Mouse (Mus musculus): Measurements from ENCODE around the gene Adora2b. TPM values are rescaled to one million over a fixed set of nuclear protein-coding genes. Genes with fewer than 3 reads are reported as not detected.
"Not testable (repeated sequence)": the region's sequence is repeated elsewhere in the genome, so short reads cannot be mapped to it uniquely, and the experiment has no call there.

The Adora2b gene
- polyA plus RNA-seq, 1 experiment from 2014 or later, result 2.9 TPM

DNA sequence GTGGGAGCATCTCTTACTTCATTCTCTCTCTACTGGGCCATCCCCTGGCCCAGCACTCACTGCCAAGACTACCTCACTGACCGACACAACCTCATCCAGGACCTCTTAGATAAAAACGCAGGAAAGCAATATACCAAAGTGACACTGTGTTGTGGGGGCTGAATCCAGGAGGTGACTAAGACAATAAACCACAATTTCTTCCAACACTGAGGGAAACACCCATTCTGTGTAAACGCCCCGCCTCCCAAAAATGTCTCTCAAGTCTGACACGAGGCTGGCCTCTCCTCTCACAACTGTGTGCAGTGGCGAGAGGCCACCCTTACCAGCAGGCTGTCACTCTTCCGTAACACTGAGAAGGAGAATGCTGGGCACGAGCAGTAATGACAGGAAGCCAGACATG is 19.6 kb downstream of the Adora2b start:
- Histone ChIP-seq H3K27me3 (replicated peaks) (no peaks in the 10 kb centered on the region), H3K27ac (no peak overlapping the region), H3K9me3 (no peaks in the 10 kb centered on the region), H3K4me1 (peaks cover 15% of the 10 kb centered on the region), H3K36me3 (replicated peaks) (no peaks in the 10 kb centered on the region), H3K4me3 (no peak overlapping the region), H3K4me2 (no peak overlapping the region), H3K9ac (no peak overlapping the region)
- WGBS, result 76% methylated on average over 8 of the region's 8 CpGs
- ATAC-seq (replicated peaks), result no peak

DNA sequence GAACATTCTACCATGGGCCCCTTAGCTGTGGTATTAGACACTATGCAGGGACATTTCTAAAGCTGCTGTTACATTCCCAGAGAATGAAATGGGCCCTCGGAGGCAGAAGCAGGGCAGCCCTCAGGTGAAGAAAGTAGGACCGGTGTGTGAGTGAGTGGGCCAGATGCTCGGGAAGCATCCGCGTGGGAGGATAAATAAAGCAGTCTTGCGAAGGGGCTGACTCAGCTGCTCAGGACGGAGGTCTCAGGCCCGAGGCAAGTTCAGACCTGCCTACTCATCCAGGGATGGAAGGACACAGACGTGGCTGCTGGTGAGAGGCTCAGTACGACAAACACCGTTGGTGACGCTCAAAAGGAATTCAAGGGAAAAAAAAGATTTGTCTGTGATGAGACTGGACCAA is 20.3 kb downstream of the Adora2b start:
- no peak overlapping the region for H3K9ac ChIP-seq
- H3K4me3 ChIP-seq, result no peak overlapping the region
- no peaks in the 10 kb centered on the region for H3K9me3 ChIP-seq
- peaks cover 15% of the 10 kb centered on the region for H3K4me1 ChIP-seq
- no peak overlapping the region for H3K27ac ChIP-seq
- H3K4me2 ChIP-seq, result no peak overlapping the region
- no peaks in the 10 kb centered on the region for H3K36me3 ChIP-seq (replicated peaks)
- WGBS, result 80% methylated on average over 12 of the region's 12 CpGs
- no peaks in the 10 kb centered on the region for H3K27me3 ChIP-seq (replicated peaks)
- ATAC-seq (replicated peaks), result no peak

DNA sequence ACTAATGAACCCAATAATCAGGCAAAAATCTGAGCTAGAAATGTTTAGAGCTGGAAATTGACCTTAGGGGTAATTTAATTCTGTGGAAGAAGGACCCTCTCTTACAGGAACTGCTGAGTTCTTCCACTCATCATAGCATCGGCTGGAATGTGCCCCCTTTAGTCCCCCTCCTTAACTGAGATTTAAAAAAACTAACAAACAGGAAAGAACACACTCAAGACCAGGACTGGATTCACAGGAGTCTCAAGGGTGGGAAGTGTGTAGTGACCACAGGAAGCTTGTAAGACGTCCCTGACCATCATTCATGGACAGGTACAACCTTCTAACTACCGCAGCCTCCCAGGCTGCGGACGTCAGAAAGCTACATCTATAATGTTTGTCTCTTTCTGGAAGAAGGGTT is 22.1 kb downstream of the Adora2b start:
- Histone ChIP-seq H3K27ac (no peak overlapping the region), H3K9me3 (no peaks in the 10 kb centered on the region), H3K4me2 (no peak overlapping the region), H3K9ac (no peak overlapping the region), H3K27me3 (replicated peaks) (no peaks in the 10 kb centered on the region), H3K4me3 (no peak overlapping the region), H3K4me1 (peaks cover 15% of the 10 kb centered on the region), H3K36me3 (replicated peaks) (no peaks in the 10 kb centered on the region)
- no peak for ATAC-seq (replicated peaks)
- 61% methylated on average over 5 of the region's 5 CpGs for WGBS

DNA sequence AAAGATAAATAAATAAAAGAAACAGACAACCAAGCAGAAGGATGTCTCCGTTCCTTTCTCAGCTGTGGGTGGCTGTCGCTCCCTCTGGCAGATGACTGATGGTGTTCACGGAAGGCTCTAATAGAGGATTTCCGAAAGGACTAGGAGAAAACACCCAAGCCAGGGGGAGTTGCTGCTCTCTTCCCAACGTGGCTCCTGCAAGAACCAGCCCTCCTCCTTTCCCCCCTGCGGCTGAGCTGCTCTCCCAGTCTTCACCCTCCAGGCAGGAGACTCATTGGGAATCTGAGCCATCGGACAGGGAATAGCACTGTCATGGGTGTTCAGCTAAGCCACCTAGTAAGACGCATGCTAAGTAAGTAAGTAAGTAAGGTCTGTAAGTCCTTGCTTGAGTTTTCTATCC is 28.3 kb downstream of the Adora2b start:
- Histone ChIP-seq H3K27me3 (replicated peaks) (no peaks in the 10 kb centered on the region), H3K36me3 (replicated peaks) (no peaks in the 10 kb centered on the region), H3K27ac (no peak overlapping the region), H3K4me1 (peaks cover 3% of the 10 kb centered on the region), H3K4me2 (no peak overlapping the region), H3K9ac (no peak overlapping the region), H3K4me3 (no peak overlapping the region), H3K9me3 (no peaks in the 10 kb centered on the region)
- WGBS, result 65% methylated on average over 8 of the region's 8 CpGs
- ATAC-seq (replicated peaks), result no peak

DNA sequence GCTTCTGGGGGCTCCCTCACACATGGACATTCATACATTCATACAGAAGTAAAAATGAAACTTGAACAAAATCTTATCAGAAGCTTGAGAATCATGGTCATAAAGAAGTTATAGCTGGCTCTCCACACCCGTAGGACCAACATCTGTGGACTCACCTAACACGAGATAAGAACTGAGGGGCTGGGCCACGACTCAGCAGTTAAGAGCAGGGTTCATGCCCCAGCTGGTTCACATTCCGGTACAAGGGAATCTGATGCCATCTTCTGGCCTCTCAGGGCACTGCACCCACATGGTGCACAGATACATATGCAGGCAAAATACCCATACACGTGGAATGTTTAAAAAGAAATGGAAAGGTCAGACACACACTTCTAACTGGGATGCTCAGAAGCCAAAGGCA is 29.2 kb downstream of the Adora2b start:
- no peak for ATAC-seq (replicated peaks)
- no peak overlapping the region for H3K27ac ChIP-seq
- no peak overlapping the region for H3K9ac ChIP-seq
- no peaks in the 10 kb centered on the region for H3K9me3 ChIP-seq
- no peaks in the 10 kb centered on the region for H3K36me3 ChIP-seq (replicated peaks)
- H3K4me2 ChIP-seq, result no peak overlapping the region
- no peak overlapping the region for H3K4me3 ChIP-seq
- H3K4me1 ChIP-seq, result peaks cover 12% of the 10 kb centered on the region
- WGBS, result 22% methylated on average over 5 of the region's 5 CpGs
- no peaks in the 10 kb centered on the region for H3K27me3 ChIP-seq (replicated peaks)

DNA sequence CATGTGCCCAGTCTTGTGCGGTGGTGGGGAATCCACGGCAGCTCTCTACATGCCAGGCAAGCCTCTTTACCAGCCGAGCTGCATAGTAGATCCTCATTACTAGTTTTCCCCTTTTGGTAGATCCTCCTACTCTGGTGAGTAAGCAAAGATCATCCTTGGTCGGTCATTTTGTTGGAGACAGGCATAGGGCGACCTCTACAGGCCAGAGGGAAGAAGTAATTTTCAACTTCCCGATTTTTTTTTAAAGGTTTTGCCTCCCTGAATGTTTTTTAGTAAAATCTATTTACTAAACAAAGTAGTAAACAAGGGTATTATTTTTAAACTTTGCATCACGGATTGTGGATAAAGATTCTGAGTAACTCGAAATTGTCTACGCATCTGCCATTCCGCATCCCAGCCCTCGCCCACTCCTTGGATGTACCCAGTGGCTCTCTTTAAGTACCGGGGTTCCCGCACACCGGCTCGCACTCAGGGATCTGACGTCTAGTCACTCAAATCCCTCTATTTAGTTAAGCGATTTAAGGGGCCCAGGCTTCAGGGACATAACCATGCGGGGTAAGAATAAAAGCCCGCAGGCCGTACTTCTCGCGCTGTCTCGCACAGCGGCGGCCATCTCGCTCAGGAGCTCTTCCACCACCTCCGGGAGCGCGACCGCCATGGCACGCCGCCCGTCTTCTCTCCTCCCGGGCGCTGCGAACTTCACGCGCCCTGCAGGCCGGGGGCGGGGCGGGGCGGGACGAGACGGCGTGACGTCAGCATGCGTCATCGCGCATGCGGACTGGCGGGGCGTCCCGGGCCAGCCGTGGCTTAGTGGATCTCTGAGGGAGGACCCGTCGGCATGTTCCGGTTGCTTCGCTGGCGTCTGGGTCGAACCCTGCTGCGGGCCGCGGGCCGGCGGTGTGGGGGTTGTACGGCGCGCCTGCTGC is 32.2 kb downstream of the Adora2b start, which contains the start of the genes Zswim7 and Ttc19:
TSS of gene Zswim7 (minus strand) at position 701 of the 926 bp plus-strand sequence.
TSS of gene Ttc19 (plus strand) at position 799 of the 926 bp plus-strand sequence.
- H3K36me3 ChIP-seq (replicated peaks), result peaks cover 12% of the 10 kb centered on the region; the same call in 1 of the 2 replicates
- WGBS, result under 1% methylated on average over 66 of the region's 68 CpGs
- peak within 1 kb of the TSS; percentile 94 for H3K9ac ChIP-seq
- H3K4me2 ChIP-seq, result peak within 1 kb of the TSS; percentile 76
- peak within 1 kb of the TSS; percentile 93 for H3K4me3 ChIP-seq
- H3K9me3 ChIP-seq, result no peaks in the 10 kb centered on the region
- peak; percentile 98 for ATAC-seq (replicated peaks)
- peaks cover 12% of the 10 kb centered on the region for H3K4me1 ChIP-seq
- peak within 1 kb of the TSS; percentile 94 for H3K27ac ChIP-seq
- H3K27me3 ChIP-seq (replicated peaks), result no peaks in the 10 kb centered on the region

DNA sequence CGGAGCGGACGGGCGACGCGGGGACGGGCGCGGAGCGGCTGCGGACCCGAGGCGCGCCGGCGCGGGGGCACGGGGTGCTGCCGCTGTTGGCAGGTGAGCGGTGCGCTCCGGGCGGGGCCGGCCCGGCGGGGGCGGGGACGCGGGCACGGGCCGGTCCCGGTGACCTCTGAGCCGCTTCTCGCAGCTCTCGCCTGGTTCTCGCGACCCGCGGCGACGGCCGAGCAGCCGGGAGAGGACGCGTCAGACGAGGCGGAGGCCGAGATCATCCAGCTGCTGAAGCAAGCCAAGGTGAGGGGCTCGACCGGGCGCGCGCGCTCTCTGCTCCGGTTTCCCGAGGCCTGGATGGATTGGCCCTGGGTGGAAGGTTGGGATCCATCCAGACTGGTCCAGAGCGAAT is 32.8 kb downstream of the Adora2b start:
- H3K4me1 ChIP-seq, result peaks cover 12% of the 10 kb centered on the region
- peak overlapping the region; percentile 93 for H3K4me3 ChIP-seq
- H3K27ac ChIP-seq, result peak overlapping the region; percentile 94
- no peaks in the 10 kb centered on the region for H3K9me3 ChIP-seq
- H3K9ac ChIP-seq, result peak overlapping the region; percentile 94
- H3K36me3 ChIP-seq (replicated peaks), result peaks cover 15% of the 10 kb centered on the region; the same call in 1 of the 2 replicates
- peak; percentile 78 for ATAC-seq (replicated peaks)
- no peaks in the 10 kb centered on the region for H3K27me3 ChIP-seq (replicated peaks)
- under 1% methylated on average over 55 of the region's 57 CpGs for WGBS
- peak overlapping the region; percentile 76 for H3K4me2 ChIP-seq

DNA sequence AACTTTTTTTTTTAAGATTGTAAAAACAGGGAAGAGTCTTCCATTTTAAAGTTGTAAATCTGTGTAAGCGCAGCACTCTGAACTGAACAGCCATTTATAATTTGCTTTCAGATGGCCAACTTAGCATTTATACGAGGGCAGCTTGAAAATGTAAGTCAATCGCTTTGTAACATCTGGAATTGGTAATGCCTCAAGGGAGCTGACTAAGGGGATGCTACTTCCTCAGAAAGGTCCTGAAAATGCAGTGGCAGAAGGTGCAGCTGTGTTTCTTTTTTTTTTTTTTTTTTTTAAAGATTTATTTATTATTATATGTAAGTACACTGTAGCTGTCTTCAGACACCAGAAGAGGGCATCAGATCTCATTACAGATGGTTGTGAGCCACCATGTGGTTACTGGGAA is 35.2 kb downstream of the Adora2b start:
- ATAC-seq (replicated peaks); H3K4me2 ChIP-seq; H3K9me3 ChIP-seq; H3K27me3 ChIP-seq (replicated peaks); H3K9ac ChIP-seq; H3K4me3 ChIP-seq; H3K27ac ChIP-seq: not testable (repeated sequence)
- 88% methylated on average over 3 of the region's 3 CpGs for WGBS
- H3K4me1 ChIP-seq, result peaks cover 12% of the 10 kb centered on the region
- peaks cover 15% of the 10 kb centered on the region; the same call in 1 of the 2 replicates for H3K36me3 ChIP-seq (replicated peaks)

DNA sequence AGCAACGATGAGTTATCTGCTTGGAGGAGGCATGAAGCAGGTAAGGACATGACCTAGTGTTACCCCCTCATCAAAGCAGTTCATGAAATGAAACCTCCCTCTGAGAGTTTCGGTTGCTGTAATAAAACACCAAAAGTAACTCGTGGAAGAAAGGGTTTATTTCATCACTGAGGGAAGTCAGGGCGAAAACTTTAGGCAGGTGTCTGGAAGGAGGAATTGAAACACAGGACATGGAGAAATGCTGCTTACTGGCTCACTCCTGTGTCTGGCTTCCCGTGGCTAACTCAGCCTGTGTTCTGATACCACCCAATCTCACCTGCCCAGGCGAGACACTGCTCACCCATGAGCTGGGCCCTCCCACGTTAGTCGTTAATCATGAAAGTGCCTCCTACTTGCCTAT is 36.2 kb downstream of the Adora2b start:
- H3K27ac ChIP-seq, result no peak overlapping the region
- no peaks in the 10 kb centered on the region for H3K27me3 ChIP-seq (replicated peaks)
- no peak overlapping the region for H3K4me3 ChIP-seq
- 92% methylated on average over 8 of the region's 8 CpGs for WGBS
- peaks cover 19% of the 10 kb centered on the region; the same call in 1 of the 2 replicates for H3K36me3 ChIP-seq (replicated peaks)
- no peak for ATAC-seq (replicated peaks)
- peaks cover 12% of the 10 kb centered on the region for H3K4me1 ChIP-seq
- H3K4me2 ChIP-seq, result no peak overlapping the region
- no peak overlapping the region for H3K9ac ChIP-seq
- no peaks in the 10 kb centered on the region for H3K9me3 ChIP-seq

DNA sequence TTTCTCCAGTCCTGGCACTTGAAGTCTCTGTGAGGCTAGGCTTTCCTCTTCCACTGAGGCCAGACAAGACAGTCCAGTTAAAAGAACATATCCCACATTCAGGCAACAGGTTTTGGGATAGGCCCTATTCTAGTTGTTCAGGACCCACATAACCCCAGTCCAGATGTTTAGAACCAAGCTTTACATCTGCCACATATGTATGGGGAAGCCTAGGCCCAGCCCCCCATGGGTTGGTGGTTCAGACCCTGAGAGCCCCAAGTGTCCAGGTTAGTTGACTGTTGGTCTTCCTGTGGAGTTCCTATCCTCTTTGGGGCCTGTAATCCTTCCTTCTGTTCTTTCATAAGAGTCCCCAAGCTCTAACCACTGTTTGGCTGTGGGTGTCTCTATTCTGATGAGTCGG is 38.9 kb downstream of the Adora2b start:
- no peaks in the 10 kb centered on the region for H3K9me3 ChIP-seq
- H3K27ac ChIP-seq, result no peak overlapping the region
- no peak overlapping the region for H3K9ac ChIP-seq
- ATAC-seq (replicated peaks), result no peak
- peaks cover 22% of the 10 kb centered on the region; the same call in 1 of the 2 replicates for H3K36me3 ChIP-seq (replicated peaks)
- no peaks in the 10 kb centered on the region for H3K27me3 ChIP-seq (replicated peaks)
- no peak overlapping the region for H3K4me3 ChIP-seq
- no peak overlapping the region for H3K4me2 ChIP-seq
- 87% methylated on average over 1 of the region's 1 CpGs for WGBS
- H3K4me1 ChIP-seq, result peaks cover 3% of the 10 kb centered on the region; the same call in 1 of the 2 replicates

DNA sequence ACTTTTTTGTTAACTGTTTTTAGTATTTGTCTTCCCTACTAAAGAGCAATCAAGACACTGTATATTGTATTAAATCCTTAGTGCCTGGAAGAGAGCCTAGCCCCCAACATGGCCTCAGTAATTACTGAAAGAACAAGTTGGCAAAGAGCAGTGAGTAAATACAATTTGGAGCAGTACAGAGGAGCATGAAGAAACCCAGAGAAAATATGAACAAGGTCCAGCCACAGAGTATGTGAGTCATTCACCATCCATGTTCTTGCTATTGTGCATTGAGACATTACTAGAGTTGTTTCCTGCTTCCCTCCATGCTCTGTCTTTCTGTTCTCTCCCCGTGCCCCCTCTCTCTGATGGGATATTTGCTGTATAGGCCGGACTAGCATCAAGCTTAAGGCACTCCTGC is 45.3 kb downstream of the Adora2b start:
- Histone ChIP-seq H3K4me3 (no peak overlapping the region), H3K27ac (no peak overlapping the region), H3K4me2 (no peak overlapping the region), H3K9me3 (no peaks in the 10 kb centered on the region), H3K27me3 (replicated peaks) (no peaks in the 10 kb centered on the region), H3K4me1 (no peaks in the 10 kb centered on the region), H3K9ac (no peak overlapping the region), H3K36me3 (replicated peaks) (0 out of 2 replicates have a peak, but pooled peaks cover 14% of the 10 kb centered on the region)
- WGBS, result 94% methylated on average over 2 of the region's 2 CpGs
- ATAC-seq (replicated peaks), result no peak

DNA sequence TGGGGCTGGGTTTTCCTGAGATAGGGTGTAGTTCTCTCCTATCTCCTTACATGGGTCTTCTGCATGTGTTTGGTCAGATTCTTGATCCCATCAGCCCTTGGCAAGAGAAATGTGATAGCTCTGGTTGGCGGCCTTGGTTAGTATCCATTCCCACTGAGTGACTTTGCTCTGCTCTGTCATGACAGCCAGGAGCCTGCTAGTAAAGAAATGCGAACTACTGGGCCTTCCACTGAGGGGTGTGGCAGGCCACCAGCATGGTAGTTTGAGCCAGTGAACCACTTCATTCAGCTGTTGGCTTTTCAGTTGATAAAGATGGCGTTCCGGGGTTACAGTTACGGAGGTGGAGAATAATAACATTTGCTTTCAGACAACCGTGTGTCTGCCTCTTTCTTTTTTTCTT is 50.1 kb downstream of the Adora2b start:
- H3K27ac ChIP-seq, result no peak overlapping the region
- H3K36me3 ChIP-seq (replicated peaks), result 0 out of 2 replicates have a peak, but pooled peaks cover 7% of the 10 kb centered on the region
- no peak for ATAC-seq (replicated peaks)
- H3K9ac ChIP-seq, result no peak overlapping the region
- H3K27me3 ChIP-seq (replicated peaks), result no peaks in the 10 kb centered on the region
- no peak overlapping the region for H3K4me2 ChIP-seq
- no peaks in the 10 kb centered on the region for H3K9me3 ChIP-seq
- H3K4me1 ChIP-seq, result no peaks in the 10 kb centered on the region
- H3K4me3 ChIP-seq, result no peak overlapping the region
- WGBS, result 91% methylated on average over 6 of the region's 6 CpGs
